Mouse (Mus musculus) monocyte, adult 2 months (primary cell): ENCODE results near the gene Pbx2.
A peak's percentile ranks its signal among the peaks of the same experiment; 100 is the strongest.

Experiments used
- DNase-seq, 2 experiments: peaks; one replicate each; pipeline ENCODE4 v3.0.0; 2022; ENCODE audit warnings: low spot score in 2 of 2, low read depth in 1 of 2

Gene Pbx2

GRCm38 (mm10) chr17:34601796-34602195 lies 10.7 kb downstream of the Pbx2 start:
- no peak for DNase-seq

GRCm38 (mm10) chr17:34603375-34604060 lies 12.5 kb downstream of the Pbx2 start, which contains the start of gene Rnf5:
Rnf5 (minus strand) TSS chr17:34603690.
- DNase-seq = peak; percentile 92 to 96

- peak; percentile 93 to 95 for DNase-seq
These were observed 13.0 kb downstream of the Pbx2 start, which contains the start of gene Agpat1 for GRCm38 (mm10) chr17:34604061-34604508. Agpat1 (plus strand) TSS chr17:34604262.

GRCm38 (mm10) chr17:34604511-34605237 lies 13.6 kb downstream of the Pbx2 start:
- DNase-seq = no peak

- peak; percentile 68 to 79 for DNase-seq
These were observed 14.5 kb downstream of the Pbx2 start for GRCm38 (mm10) chr17:34605609-34606008.

- DNase-seq = no peak
These were observed 15.3 kb downstream of the Pbx2 start for GRCm38 (mm10) chr17:34606186-34607039.

GRCm38 (mm10) chr17:34607997-34608396 lies 16.9 kb downstream of the Pbx2 start:
- DNase-seq = no peak

GRCm38 (mm10) chr17:34611050-34611449 lies 20.0 kb downstream of the Pbx2 start:
- no peak for DNase-seq

- DNase-seq = no peak
These were observed 22.1 kb downstream of the Pbx2 start for GRCm38 (mm10) chr17:34613054-34613645.

- DNase-seq = no peak
These were observed 22.8 kb downstream of the Pbx2 start for GRCm38 (mm10) chr17:34613830-34614229.

GRCm38 (mm10) chr17:34615871-34616270 lies 24.8 kb downstream of the Pbx2 start, which contains the start of gene Egfl8:
Egfl8 (minus strand) TSS chr17:34615971.
- no peak for DNase-seq

- DNase-seq = peak; percentile 53 to 63
These were observed 27.9 kb downstream of the Pbx2 start for GRCm38 (mm10) chr17:34618999-34619398.

GRCm38 (mm10) chr17:34621006-34621405 lies 29.9 kb downstream of the Pbx2 start:
- DNase-seq = no peak

GRCm38 (mm10) chr17:34623161-34623560 lies 32.1 kb downstream of the Pbx2 start:
- DNase-seq = no peak

- DNase-seq = no peak
These were observed 33.9 kb downstream of the Pbx2 start for GRCm38 (mm10) chr17:34624981-34625380.

GRCm38 (mm10) chr17:34626062-34626772 lies 35.2 kb downstream of the Pbx2 start:
- no peak for DNase-seq

GRCm38 (mm10) chr17:34626773-34627092 lies 35.7 kb downstream of the Pbx2 start:
- DNase-seq = no peak

GRCm38 (mm10) chr17:34627093-34627942 lies 36.3 kb downstream of the Pbx2 start:
- no peak for DNase-seq

- DNase-seq = peak in 1 of 2 experiments; percentile 31
These were observed 37.0 kb downstream of the Pbx2 start, which contains the start of gene Ppt2 for GRCm38 (mm10) chr17:34627943-34628643. Ppt2 (minus strand) TSS chr17:34628510.
